Mouse (Mus musculus) left cerebral cortex, adult 11 months (tissue): ENCODE results near the gene Tuba1c.

Source experiments
- DNase-seq: peaks from one replicate; pipeline ENCODE4 v3.0.0; 2022; ENCODE audit warnings: low spot score

The Tuba1c gene

DNA sequence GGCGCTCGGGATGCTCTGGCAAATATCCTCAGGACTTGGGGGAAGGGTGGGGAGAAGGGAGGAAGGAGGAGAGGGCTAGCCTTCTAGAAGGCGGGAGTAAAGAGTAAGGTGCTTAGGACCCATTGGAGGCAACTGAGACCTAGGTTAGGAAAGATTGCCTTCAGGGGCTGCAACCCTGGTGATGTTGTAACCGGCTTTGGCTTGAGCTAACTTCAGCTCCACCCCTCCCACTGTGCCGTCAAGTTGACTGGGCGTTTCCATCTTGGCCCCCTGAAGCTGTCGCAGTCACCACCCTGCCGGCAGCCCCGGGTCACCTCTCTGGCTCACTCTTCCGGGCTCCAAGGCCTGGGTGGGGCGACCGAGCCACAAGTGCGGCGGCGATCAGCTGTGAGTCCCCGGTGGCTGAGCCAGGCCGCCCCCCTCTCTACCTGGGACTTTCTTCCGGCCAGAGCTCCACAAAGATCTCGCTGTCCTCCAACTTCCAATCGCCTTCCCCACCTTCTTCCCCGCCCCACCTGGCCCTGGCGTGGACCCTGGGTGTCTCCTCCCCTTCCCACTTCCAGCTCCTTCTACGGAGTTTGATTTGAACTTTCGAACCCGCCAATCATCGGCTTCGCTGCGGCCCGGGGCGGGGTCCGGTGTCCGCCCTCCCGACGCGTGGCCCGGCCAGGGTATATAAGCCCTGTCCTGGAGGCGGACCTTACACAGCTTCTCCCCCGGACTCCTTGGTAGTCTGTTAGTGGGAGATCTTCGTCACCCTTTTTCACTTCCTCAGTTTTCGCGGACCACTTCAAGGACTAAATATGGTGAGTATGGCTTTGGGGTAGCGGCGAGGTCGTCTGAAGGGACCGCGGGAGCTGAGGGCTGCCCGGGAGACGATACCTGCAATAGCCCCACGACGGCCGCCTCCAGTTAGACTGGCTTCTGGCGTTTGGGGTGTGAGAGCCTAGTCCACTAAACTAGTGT lies at the start of gene Tuba1c:
Gene Tuba1c, plus strand, starts transcription at position 273 of the 966 bp plus-strand sequence.
- DNase-seq, result no peak

DNA sequence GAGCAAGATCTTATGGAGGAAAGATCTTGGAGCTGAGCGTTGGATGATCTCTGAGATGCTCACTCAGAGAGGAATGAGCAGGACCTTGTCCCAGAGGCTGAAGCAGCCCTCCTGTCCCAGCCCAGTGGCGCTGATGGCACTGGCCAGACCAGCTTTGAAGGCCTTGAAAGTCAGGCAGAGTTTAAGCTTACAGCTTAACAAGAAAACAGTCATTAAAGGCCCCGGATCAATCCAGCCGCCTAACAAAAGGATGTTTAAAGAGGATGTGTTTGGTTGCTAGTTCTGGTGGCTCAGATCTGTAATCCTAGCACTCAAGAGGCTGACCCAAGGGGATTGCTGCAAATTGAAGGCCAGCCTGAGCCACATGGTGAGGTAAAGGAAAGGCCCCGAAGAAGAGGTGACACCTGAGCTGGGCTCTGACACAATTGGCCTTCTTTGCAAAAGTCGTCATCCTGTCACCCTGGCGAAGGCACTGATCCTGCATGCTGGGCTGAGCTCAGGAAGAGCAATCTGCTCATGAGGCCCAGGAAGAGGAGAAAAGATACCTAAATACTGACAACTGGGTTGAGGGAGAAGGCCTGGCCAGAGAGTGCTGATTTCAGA lies 49.6 kb upstream of the Tuba1c start:
- no peak for DNase-seq

DNA sequence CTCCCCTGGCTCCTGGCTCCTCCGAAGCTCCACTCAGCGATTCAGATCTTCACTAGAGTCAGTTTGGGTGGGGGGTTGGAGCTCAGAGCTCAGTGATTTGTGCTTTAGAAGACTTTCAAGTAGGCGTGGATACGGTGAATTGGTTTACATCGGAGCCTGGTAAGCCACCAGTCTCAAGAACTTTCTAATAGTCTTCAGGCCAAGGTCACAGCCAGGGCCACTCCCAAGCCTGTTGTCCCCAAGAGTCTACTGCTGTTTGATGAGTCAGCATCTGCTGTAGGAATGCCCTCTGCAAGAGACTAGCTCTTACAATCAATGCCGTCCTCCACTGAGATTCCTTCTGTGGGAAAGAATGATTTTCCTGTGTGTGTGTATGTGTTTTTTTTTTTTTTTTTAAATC lies 47.6 kb upstream of the Tuba1c start:
- DNase-seq, result no peak

DNA sequence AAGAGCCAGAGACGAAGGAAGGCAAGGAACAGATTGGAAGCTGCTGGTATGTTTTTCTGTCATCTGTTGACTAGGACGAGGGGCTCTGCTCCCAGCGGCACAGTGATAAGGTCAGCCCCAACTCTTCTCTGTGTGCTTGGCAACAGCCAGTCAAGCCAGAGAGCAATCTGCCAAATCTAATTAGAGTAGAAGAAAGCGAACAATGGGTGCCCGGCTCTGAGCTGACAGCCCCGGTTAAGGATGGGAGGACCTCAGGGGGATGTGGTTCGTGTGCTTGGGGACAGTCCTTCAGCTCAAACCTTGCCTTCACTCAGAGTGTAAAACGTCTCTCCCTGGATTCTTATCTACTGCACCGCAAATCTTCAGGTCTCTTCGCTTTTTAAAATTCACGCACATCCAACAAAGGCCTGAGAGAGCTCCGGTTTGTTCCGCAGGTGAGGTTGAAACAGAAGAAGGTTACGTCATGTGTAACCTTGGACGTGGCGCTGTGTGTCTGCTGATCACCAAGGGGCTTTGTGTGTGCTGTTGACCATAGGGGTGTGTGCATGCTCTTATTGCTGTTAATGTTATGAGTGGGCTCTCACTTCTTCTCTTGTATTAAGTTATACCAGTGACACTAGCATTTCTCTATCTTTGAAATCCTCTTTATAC lies 46.1 kb upstream of the Tuba1c start:
- DNase-seq, result no peak

DNA sequence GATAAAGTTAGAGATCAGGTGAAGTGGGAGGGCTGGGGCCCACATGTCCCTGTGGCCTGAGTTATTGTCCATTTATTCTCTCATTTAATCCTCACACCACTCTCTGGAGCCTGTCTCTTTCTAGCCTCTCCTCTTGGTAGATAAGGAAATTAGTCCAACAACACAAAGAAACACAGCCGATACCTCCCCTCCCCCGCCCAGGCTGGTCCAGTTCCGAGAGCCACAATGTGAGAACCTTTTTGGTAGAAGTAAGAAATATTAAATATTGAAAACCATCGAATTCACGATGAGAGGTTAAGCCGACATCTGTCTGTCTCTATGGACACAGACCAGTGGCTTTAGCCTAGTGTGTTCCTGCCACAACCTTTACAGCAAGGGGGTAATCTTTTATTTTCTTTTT lies 45.0 kb upstream of the Tuba1c start:
- no peak for DNase-seq

DNA sequence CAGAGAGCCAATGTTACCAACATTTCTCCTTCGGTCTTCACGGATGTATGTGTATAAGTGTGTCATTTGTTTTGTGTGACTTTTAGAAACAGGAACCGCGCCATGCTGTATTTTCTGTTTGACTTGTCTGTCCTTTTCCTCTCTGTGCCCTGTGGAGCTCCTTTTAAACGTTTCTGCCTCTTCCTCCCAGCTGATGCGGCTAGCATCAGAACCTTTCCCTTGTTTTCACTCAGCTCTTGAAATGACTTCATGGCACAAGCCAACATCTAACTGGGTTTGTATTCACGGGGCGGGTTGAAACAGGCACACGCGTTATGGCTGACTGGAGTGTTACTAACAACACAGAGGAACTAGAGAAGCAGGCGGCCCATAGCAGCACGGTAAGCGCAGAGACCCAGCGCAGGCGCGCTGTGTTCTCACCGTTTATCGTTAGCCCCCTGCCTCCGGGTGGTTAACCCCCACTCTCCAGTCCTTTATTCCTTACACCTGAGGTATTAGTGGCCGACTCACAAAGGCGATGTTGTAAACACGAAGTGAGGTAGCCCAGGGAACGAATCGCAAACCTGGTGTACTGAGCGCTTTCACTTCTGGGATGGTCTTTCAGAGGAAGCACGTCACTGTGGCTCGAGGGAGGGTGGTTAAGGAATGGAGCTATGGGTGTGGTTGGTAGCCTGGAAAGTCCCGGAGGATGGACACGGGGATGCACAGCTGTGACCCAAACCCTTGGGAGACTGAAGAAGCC lies 44.3 kb upstream of the Tuba1c start:
- DNase-seq, result no peak

DNA sequence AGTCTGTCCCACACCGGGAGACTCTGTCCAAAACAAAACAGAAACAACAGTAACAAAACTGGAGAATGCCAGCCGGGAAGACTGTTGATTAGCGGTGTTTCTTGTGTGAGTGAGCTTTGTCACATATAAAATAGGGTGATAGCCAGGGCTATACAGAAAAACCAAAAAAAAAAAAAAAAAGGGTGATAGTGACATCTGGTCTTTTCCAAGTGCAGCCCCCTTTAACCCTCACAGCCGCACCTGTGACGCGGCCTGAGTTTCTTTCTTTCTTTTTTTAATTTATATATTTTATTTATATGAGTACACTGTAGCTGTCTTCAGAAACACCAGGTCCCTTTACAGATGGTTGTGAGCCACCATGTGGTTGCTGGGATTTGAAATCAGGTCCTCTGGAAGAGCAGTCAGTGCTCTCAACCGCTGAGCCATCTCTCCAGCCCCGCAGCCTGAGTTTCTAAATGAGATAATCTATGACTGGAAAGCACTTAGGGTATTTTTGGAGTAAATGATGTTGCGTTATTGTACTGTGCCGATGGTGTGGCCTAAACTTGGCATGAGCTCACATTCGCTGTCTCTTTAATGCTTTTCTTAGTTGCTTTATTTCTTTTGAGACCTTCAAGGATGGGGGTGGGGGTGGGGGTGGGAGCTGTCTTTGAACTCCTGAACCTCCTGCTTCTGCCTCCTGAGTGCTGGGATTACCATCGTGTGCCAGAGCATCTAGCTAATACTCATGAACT lies 43.5 kb upstream of the Tuba1c start:
- DNase-seq, result no peak

DNA sequence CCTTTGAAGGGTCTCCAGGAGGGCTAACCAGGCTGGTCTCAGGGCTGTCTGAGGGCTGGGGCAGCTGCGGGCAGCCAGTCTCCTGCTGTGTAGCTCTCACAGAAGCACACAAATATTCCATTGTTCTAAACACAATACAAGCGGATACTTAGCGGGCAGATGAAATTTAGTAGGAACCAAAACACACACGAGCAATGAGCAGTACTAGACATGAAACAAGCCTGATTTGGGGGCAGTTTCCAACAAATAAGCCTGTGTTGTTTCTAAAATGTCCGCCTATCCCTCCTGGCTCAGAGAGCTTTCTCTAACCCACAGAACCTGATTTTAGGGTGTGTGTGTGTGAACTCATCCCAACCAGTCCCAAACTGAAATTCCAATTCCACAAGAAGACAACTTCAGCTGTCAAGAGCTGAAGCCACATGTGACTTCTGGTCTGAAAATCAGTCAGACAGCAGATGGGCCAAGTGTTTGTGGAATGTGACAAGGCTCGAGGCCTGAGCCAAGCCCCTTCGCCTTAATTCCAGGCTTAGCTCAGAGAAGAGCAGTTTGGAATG lies 42.5 kb upstream of the Tuba1c start:
- DNase-seq, result no peak

DNA sequence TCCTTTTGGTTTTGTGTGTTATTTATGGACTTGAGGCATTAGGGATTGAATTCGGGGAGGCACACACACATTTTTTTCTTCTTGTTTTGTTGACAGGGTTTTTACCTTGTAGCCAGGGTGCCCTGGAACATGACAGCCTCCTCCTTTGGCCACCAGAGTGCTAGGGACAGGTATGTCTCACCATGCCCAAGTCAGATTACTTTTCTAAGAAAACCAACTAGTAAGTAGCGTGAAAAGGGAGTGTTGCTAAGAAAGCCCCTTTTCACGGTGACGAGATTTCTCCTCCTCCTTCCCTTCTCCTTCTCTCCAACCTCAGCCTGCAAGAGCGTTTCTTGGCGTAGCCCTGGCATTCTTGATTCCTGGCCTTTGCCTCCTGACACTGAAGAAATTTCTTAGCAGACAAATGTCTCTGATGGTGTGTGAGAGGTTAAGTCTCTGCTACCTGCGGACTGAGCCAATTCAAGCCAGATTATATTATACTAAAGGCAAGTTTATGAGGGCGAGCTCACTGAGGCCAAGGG lies 42.0 kb upstream of the Tuba1c start:
- DNase-seq, result no peak

DNA sequence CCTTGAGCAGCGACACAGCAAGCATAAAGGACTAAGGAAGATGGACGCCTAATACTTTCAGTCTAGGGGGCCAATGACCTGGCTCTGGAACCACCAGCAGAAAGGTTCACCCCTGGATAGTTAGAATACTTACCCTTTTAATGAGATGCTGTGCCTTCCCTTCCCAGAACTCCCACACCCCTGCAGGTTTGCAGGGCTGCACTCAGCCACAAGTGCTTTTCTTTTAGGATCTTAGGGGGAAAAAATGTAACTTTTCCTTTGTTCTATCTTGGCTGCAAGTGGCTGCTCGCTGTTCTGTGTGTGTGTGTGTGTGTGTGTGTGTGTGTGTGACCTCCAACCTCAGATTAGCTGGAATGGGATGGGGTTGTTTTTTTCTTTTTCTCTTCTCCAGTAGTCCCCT lies 40.9 kb upstream of the Tuba1c start:
- no peak for DNase-seq

DNA sequence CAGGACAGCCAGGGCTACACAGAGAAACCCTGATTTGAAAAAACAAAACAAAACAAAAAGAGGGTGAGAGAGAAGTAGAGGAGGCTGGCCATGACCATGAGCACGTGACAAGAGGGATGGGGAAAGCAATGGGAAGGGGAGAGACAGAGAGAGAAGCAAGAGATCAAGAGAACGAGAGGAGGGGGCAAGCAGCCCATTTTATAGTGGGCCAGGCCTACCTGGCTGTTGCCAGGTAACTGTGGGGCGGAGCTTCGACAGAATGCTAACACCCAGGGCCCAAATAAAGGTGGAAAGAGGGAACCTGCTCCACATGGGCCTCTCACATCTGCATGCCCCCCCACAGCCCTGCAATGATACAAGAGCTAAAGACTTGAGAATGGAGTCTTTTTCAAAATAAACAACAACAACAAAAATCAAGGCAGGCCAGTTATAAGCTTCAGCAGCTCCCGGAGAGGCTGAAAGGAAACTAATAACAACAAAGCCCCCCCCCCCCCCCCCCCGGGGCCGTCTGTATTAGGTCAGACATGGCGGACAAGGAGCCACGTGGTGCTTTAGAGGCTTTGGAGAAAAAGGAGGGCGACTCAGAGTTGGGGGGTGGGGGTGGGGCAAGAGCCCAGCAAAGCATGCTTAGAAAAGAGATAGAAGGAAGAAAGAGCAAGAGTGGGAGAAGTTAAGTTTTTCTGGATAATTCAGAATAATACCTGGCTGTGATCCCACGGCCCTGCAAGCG lies 39.8 kb upstream of the Tuba1c start:
- no peak for DNase-seq

DNA sequence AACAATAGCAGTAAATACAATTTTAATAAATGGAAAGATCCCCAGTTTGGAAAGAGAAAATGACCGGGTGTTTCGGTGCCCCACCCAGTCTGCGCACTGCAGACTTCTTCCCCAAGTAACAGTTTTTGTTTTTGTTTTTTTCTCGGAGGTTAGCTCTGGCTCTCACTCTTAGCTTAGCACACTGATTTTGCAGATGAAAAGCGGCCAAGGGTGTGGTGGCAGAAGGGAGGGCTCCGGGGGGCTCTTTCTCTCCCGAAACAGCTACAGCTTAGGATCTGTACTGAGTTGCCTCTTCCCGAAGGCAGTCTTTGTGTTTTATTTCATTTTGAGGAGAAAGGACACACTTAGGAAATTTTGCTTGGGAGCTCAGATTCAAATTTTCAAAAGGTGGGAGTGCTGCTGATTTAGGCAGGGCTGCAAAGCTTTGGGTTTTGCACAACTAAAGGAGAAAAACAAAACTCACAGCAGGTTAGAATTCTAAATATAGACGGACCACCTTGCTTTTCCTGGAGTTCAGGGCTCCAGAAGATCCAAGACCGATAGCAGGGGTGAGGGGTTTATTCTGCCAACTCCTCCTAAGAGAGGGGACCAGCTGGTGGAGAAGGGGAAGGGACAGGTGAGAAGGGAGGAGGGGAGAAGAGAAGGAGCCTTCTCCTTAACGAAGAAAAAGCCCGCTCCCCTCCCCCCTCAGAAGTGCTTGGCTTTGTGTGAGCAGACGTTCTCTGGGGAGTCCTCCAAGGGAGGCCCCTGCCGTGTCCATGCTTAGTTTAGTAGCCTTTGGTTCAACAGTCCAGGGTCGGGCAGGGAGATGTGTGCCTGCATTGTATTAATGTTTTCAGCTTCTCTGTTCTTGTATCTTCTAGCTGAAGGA lies 38.8 kb upstream of the Tuba1c start:
- DNase-seq, result no peak

DNA sequence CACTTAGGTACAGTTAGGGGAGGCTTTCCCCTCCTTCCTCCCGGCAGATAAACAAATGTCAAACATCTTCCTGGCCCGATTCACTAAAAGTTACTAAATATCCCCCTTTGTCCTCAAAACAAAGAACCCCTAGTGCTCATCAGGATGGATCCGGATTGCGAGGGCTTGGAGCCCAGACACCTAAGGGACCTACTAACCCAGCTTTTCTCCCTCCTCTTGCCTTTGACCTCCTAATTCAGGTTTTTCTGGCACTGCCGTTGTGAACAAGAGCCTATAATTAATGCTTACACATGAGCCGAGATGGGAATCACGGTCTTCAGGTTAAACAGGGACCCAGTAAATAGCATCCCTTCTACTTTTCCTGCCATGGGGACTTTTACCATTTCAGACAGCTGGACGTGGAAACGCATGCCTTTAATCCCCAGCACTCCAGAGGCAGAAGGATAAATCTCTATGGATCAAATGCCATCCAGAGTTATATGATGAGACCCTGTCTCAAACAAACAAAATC lies 38.1 kb upstream of the Tuba1c start:
- no peak for DNase-seq

DNA sequence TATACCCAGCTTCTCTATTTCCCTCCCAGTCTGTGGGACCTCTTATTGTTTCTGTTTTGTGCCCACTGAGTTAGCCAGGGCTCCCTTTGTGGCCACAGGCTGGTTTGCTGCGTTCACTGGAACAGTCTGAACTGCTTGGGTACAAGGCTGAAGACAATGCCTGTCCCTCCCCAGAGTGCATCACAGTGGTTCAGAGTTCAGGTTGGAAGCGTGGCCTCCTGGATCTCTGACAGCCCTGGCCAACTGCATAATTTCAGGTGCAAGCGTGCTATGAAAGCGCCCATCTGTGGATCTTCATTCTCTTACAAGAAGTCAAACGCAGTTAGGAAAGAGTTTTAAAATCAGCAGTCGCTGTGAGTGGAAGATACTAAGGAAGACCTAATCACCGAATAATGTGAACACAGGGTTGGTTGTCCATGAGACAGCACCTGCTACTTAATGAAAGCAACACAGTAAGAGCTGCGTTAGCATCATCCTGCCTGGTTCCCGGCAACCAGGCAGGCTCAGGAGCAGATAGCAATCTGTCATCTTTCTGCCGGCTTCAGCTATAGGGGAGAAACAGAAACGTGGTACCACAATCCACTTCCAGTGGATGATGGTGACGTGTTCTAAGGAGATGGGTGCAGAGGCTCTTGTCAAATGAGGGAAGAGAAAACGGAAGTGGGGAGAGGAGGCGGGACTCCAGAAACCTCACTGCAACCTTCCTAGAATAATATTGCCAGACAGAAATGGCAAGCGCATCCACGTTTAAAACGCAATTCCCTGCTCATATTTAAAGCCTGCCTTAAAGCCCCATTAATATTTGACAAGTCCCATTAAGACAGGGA lies 37.4 kb upstream of the Tuba1c start:
- DNase-seq, result peak; percentile 84

DNA sequence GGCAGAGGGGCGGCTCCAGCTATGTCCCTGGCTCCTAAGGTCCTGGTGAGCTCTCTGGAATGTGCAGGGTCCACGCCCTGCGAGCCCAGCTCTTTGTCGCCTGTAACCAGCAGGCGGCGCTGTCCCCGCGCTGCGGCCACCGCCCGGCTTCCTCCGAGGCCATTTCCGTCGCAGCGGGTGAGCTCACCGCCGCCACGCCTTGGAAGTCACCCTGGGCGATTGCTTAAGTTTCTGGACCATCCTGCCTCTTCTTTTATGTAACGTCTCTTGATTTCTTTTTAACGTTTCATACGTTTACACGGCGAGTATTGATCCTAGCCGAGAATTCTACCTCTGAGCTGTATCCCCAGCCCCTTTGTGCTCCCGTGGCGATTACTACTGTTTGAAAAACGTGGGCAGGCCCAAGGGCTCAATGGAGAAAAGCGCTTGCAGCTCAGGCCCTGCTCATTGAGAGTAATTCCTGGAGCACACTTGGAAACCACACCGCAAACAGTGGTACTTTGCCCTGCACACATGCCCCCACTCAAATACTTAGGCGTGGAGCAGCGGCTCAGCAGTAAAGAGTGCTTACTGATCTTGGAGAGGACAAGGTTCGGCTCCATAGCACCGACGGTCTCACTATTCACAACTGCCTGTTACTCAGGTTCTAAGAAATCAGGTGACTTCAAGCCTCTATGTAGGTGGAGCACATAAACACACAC lies 36.4 kb upstream of the Tuba1c start:
- DNase-seq, result peak; percentile 89

DNA sequence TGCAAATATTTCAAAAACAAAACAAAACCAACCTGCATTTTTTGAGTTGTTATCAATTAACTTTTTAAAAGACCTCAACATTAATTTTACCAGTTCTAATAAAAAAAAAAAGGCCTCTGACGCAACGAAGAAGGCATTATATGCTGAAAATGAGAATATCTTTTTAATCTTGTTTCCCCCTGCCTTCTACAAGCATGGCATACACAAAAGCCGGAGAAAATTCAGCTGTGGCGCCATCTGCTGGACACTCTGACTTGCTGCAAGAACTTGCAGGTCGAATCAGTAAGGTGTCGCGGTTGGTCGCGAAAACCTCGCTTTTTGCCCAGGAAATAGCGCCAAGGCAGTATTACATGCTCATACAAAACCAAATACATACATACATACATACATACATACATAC lies 35.8 kb upstream of the Tuba1c start:
- DNase-seq, result no peak

DNA sequence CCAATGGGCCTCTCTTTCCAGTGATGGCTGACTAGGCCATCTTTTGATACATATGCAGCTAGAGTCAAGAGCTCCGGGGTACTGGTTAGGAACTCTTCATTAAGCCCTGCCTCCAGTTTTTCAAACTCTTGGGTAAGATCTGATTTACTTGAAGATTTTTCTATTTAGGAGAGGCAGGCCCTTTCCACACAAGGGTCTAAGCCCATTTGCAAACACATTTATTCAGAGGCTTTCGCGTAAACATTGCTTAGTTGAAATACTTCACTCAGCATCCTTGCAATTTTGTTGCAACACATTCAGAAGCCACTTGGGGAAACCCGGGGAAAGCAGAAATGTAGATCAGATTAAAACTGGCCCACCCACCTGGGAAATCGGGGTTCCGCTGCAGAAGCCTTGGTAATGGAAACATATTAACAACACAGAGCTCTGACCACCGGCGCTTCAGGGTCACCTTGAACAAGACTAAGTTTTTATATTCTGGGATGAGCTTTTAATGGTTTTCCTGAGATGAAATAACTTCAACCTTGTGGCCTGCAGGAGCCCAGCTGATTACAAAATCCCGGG lies 34.7 kb upstream of the Tuba1c start:
- no peak for DNase-seq
